Mouse (Mus musculus): Measurements from ENCODE around the gene Cdhr3. TPM values are rescaled to one million over a fixed set of nuclear protein-coding genes. Genes with fewer than 3 reads are reported as not detected.

Gene Cdhr3
- polyA plus RNA-seq, 2 experiments: not detected

GRCm38 (mm10) chr12:33084683-33085082 lies 8.0 kb downstream of the Cdhr3 start:
- WGBS (ENCODE audit: insufficient replicate concordance): 26% methylated on average over 2 of the region's 2 CpGs
- no peaks in the 10 kb centered on the region for H3K36me3 ChIP-seq (replicated peaks; ENCODE audit: control insufficient read depth, insufficient read depth, low read depth)
- ATAC-seq (ENCODE audit: insufficient read depth) (no peak), DNase-seq (ENCODE audit: low read depth in 3 of 3, low spot score in 3 of 3) (no peak)
- no peak overlapping the region for H3K4me2 ChIP-seq (ENCODE audit: low read depth)
- no peak overlapping the region for H3K27ac ChIP-seq
- no peak overlapping the region for H3K4me3 ChIP-seq (ENCODE audit: insufficient read depth in 1 of 2, low read depth in 2 of 2, low read length in 2 of 2)
- H3K27me3 ChIP-seq (ENCODE audit: control insufficient read depth, insufficient read depth, low read length): no peaks in the 10 kb centered on the region
- no peaks in the 10 kb centered on the region for H3K9me3 ChIP-seq (ENCODE audit: control insufficient read depth, low read length)
- TF ChIP-seq EP300 (IDR thresholded peaks at IDR 0.05; ENCODE audit: low read depth) (no peak), CTCF (IDR thresholded peaks at IDR 0.05; ENCODE audit: low read depth) (no peak)
- no peak overlapping the region for H3K9ac ChIP-seq (replicated peaks)
- no peaks in the 10 kb centered on the region for H3K4me1 ChIP-seq (replicated peaks; ENCODE audit: control insufficient read depth in 2 of 2, insufficient read depth in 2 of 2, low read length in 1 of 2)

GRCm38 (mm10) chr12:33083362-33083761 lies 9.3 kb downstream of the Cdhr3 start:
- Histone ChIP-seq H3K4me3 (ENCODE audit: insufficient read depth in 1 of 2, low read depth in 2 of 2, low read length in 2 of 2) (no peak overlapping the region), H3K9me3 (ENCODE audit: control insufficient read depth, low read length) (no peaks in the 10 kb centered on the region), H3K4me1 (replicated peaks; ENCODE audit: control insufficient read depth in 2 of 2, insufficient read depth in 2 of 2, low read length in 1 of 2) (no peaks in the 10 kb centered on the region), H3K9ac (replicated peaks) (no peak overlapping the region), H3K27me3 (ENCODE audit: control insufficient read depth, insufficient read depth, low read length) (no peaks in the 10 kb centered on the region), H3K4me2 (ENCODE audit: low read depth) (no peak overlapping the region), H3K27ac (no peak overlapping the region), H3K36me3 (replicated peaks; ENCODE audit: control insufficient read depth, insufficient read depth, low read depth) (no peaks in the 10 kb centered on the region)
- DNase-seq (ENCODE audit: low read depth in 3 of 3, low spot score in 3 of 3) (no peak), ATAC-seq (ENCODE audit: insufficient read depth) (no peak)
- TF ChIP-seq EP300 (IDR thresholded peaks at IDR 0.05; ENCODE audit: low read depth) (no peak), CTCF (IDR thresholded peaks at IDR 0.05; ENCODE audit: low read depth) (no peak)
- 38% methylated on average over 5 of the region's 5 CpGs for WGBS (ENCODE audit: insufficient replicate concordance)

- H3K36me3 ChIP-seq (replicated peaks; ENCODE audit: control insufficient read depth, insufficient read depth, low read depth): no peaks in the 10 kb centered on the region
- 34% methylated on average over 3 of the region's 3 CpGs for WGBS (ENCODE audit: insufficient replicate concordance)
- TF ChIP-seq EP300 (IDR thresholded peaks at IDR 0.05; ENCODE audit: low read depth) (no peak), CTCF (IDR thresholded peaks at IDR 0.05; ENCODE audit: low read depth) (no peak)
- ATAC-seq (ENCODE audit: insufficient read depth): no peak
- no peaks in the 10 kb centered on the region for H3K27me3 ChIP-seq (ENCODE audit: control insufficient read depth, insufficient read depth, low read length)
- no peaks in the 10 kb centered on the region for H3K4me1 ChIP-seq (replicated peaks; ENCODE audit: control insufficient read depth in 2 of 2, insufficient read depth in 2 of 2, low read length in 1 of 2)
- no peak overlapping the region for H3K4me2 ChIP-seq (ENCODE audit: low read depth)
- no peak overlapping the region for H3K4me3 ChIP-seq (ENCODE audit: insufficient read depth in 1 of 2, low read depth in 2 of 2, low read length in 2 of 2)
- no peak overlapping the region for H3K9ac ChIP-seq (replicated peaks)
- H3K9me3 ChIP-seq (ENCODE audit: control insufficient read depth, low read length): no peaks in the 10 kb centered on the region
- H3K27ac ChIP-seq: no peak overlapping the region
- DNase-seq (ENCODE audit: low read depth in 3 of 3, low spot score in 3 of 3): no peak
Measured at GRCm38 (mm10) chr12:33076309-33076708, 16.4 kb downstream of the Cdhr3 start.

- no peaks in the 10 kb centered on the region for H3K4me1 ChIP-seq (replicated peaks; ENCODE audit: control insufficient read depth in 2 of 2, insufficient read depth in 2 of 2, low read length in 1 of 2)
- H3K4me3 ChIP-seq (ENCODE audit: insufficient read depth in 1 of 2, low read depth in 2 of 2, low read length in 2 of 2): no peak overlapping the region
- no peak for TF ChIP-seq EP300 (IDR thresholded peaks at IDR 0.05; ENCODE audit: low read depth)
- TF ChIP-seq CTCF (IDR thresholded peaks at IDR 0.05; ENCODE audit: low read depth): no peak
- no peak overlapping the region for H3K4me2 ChIP-seq (ENCODE audit: low read depth)
- WGBS (ENCODE audit: insufficient replicate concordance): 44% methylated on average over 8 of the region's 8 CpGs
- no peaks in the 10 kb centered on the region for H3K9me3 ChIP-seq (ENCODE audit: control insufficient read depth, low read length)
- no peak for DNase-seq (ENCODE audit: low read depth in 3 of 3, low spot score in 3 of 3)
- no peaks in the 10 kb centered on the region for H3K36me3 ChIP-seq (replicated peaks; ENCODE audit: control insufficient read depth, insufficient read depth, low read depth)
- no peaks in the 10 kb centered on the region for H3K27me3 ChIP-seq (ENCODE audit: control insufficient read depth, insufficient read depth, low read length)
- no peak overlapping the region for H3K27ac ChIP-seq
- H3K9ac ChIP-seq (replicated peaks): no peak overlapping the region
- no peak for ATAC-seq (ENCODE audit: insufficient read depth)
Measured at GRCm38 (mm10) chr12:33071901-33072672, 20.6 kb downstream of the Cdhr3 start.

GRCm38 (mm10) chr12:33068977-33069376 lies 23.7 kb downstream of the Cdhr3 start:
- Histone ChIP-seq H3K27ac (no peak overlapping the region), H3K4me1 (replicated peaks; ENCODE audit: control insufficient read depth in 2 of 2, insufficient read depth in 2 of 2, low read length in 1 of 2) (no peaks in the 10 kb centered on the region), H3K9ac (replicated peaks) (no peak overlapping the region), H3K4me3 (ENCODE audit: insufficient read depth in 1 of 2, low read depth in 2 of 2, low read length in 2 of 2) (no peak overlapping the region), H3K27me3 (ENCODE audit: control insufficient read depth, insufficient read depth, low read length) (no peaks in the 10 kb centered on the region), H3K9me3 (ENCODE audit: control insufficient read depth, low read length) (no peaks in the 10 kb centered on the region), H3K4me2 (ENCODE audit: low read depth) (no peak overlapping the region), H3K36me3 (replicated peaks; ENCODE audit: control insufficient read depth, insufficient read depth, low read depth) (no peaks in the 10 kb centered on the region)
- 45% methylated on average over 2 of the region's 2 CpGs for WGBS (ENCODE audit: insufficient replicate concordance)
- DNase-seq (ENCODE audit: low read depth in 3 of 3, low spot score in 3 of 3) (no peak), ATAC-seq (ENCODE audit: insufficient read depth) (no peak)
- TF ChIP-seq CTCF (IDR thresholded peaks at IDR 0.05; ENCODE audit: low read depth): no peak
- TF ChIP-seq EP300 (IDR thresholded peaks at IDR 0.05; ENCODE audit: low read depth): no peak

Measured in liver, embryonic 14.5 days (tissue).